8 mouse cellular contexts compared by ENCODE assay signal in genomic region chr6:106663780-106664651, GRCm38 (mm10).
DNase-seq lines count a peak whose midpoint lies in the region; ATAC-seq lines count a peak whose summit lies in the region.

No protein-coding gene starts in this region.

- no peak overlapping the region for H3K9ac ChIP-seq in forebrain, embryonic 12.5 days
- no peak overlapping the region for H3K9ac ChIP-seq in midbrain, embryonic 13.5 days (replicated peaks)

- no peaks in the 10 kb centered on the region for H3K36me3 ChIP-seq in heart, embryonic 10.5 days
- H3K36me3 ChIP-seq in forebrain, embryonic 12.5 days (replicated peaks): no peaks in the 10 kb centered on the region
- H3K36me3 ChIP-seq in midbrain, embryonic 13.5 days: no peaks in the 10 kb centered on the region

- peak; percentile 63; the same call in 1 of the 2 replicates for ATAC-seq in forebrain, embryonic 12.5 days (ENCODE audit: low FRiP score)
- peak; percentile 55 for ATAC-seq in midbrain, embryonic 13.5 days

- H3K27ac ChIP-seq in heart, embryonic 10.5 days: no peak overlapping the region
- no peak overlapping the region for H3K27ac ChIP-seq in forebrain, embryonic 12.5 days
- H3K27ac ChIP-seq in midbrain, embryonic 13.5 days: no peak overlapping the region

- no peaks in the 10 kb centered on the region for H3K9me3 ChIP-seq in heart, embryonic 10.5 days
- H3K9me3 ChIP-seq in forebrain, embryonic 12.5 days: no peaks in the 10 kb centered on the region
- no peaks in the 10 kb centered on the region for H3K9me3 ChIP-seq in midbrain, embryonic 13.5 days

- H3K4me2 ChIP-seq in forebrain, embryonic 12.5 days: no peak overlapping the region
- H3K4me2 ChIP-seq in midbrain, embryonic 13.5 days (replicated peaks): no peak overlapping the region

- intact Hi-C loops in heart, postnatal 10 days (cut with DNase I): loop anchor here (2.0 kb wide), 1 partner anchor 137 kb away; the partner anchor contains the start of gene Crbn

- H3K27me3 ChIP-seq in heart, embryonic 10.5 days (ENCODE audit: insufficient read depth, poor library complexity, severe bottlenecking): no peaks in the 10 kb centered on the region
- H3K27me3 ChIP-seq in forebrain, embryonic 12.5 days: no peaks in the 10 kb centered on the region
- no peaks in the 10 kb centered on the region for H3K27me3 ChIP-seq in midbrain, embryonic 13.5 days

- no peak overlapping the region for H3K4me3 ChIP-seq in heart, embryonic 10.5 days
- H3K4me3 ChIP-seq in forebrain, embryonic 12.5 days (replicated peaks): no peak overlapping the region
- H3K4me3 ChIP-seq in midbrain, embryonic 13.5 days (replicated peaks): no peak overlapping the region

- no peaks in the 10 kb centered on the region for H3K4me1 ChIP-seq in heart, embryonic 10.5 days
- no peaks in the 10 kb centered on the region for H3K4me1 ChIP-seq in forebrain, embryonic 12.5 days
- no peaks in the 10 kb centered on the region for H3K4me1 ChIP-seq in midbrain, embryonic 13.5 days (replicated peaks)

- WGBS in heart, embryonic 10.5 days: 39% methylated on average over 6 of the region's 6 CpGs
- WGBS in forebrain, embryonic 12.5 days: 28% methylated on average over 6 of the region's 6 CpGs
- 35% methylated on average over 6 of the region's 6 CpGs for WGBS in midbrain, embryonic 13.5 days

- peak; percentile 20 to 38 for DNase-seq in heart, postnatal 10 days
- no peak for DNase-seq in heart, embryonic 10.5 days (ENCODE audit: low spot score)
- DNase-seq in CD8-positive naive resting alpha-beta T cell, adult 2 months (ENCODE audit: low read depth in 2 of 2, low spot score in 2 of 2): peak; percentile 2 to 14
- peak; percentile 54 for DNase-seq in adrenal gland, postnatal 25 days
- peak; percentile 68 for DNase-seq in kidney, postnatal 14 days
- peak; percentile 25 to 30 for DNase-seq in thymus, postnatal 36 days
